Mouse (Mus musculus): ENCODE results near the gene Gpsm2. TPM values are rescaled to one million over a fixed set of nuclear protein-coding genes. Genes with fewer than 3 reads are reported as not detected.

The Gpsm2 gene
- 3.2 TPM for polyA plus RNA-seq (2017; shearing (Covaris generic))

GRCm38 (mm10) chr3:108722036-108722872, at the start of gene Gpsm2:
Gene Gpsm2, minus strand, starts transcription at chr3:108722309.

GRCm38 (mm10) chr3:108739045-108739708, 17.1 kb upstream of the Gpsm2 start, which contains the start of gene Aknad1:
Gene Aknad1, plus strand, starts transcription at chr3:108739658.

GRCm38 (mm10) chr3:108653710-108654379, 68.3 kb downstream of the Gpsm2 start, which contains the start of gene Clcc1:
Gene Clcc1, plus strand, starts transcription at chr3:108653913.

Other genes with a start within 250 kb of the Gpsm2 start
- not detected for gene 1700013F07Rik, start 188.2 kb downstream of the Gpsm2 start, polyA plus RNA-seq (2017; shearing (Covaris generic))
- gene 5330417C22Rik, start 185.8 kb downstream of the Gpsm2 start, polyA plus RNA-seq (2017; shearing (Covaris generic)): 1.0 TPM
- 39.7 TPM for gene Tmem167b, start 159.8 kb downstream of the Gpsm2 start, polyA plus RNA-seq (2017; shearing (Covaris generic))
- gene Taf13, start 150.6 kb downstream of the Gpsm2 start, polyA plus RNA-seq (2017; shearing (Covaris generic)): 32.7 TPM
- 9.6 TPM for gene Wdr47, start 131.0 kb downstream of the Gpsm2 start, polyA plus RNA-seq (2017; shearing (Covaris generic))
- 73.7 TPM for gene Clcc1, start 68.4 kb downstream of the Gpsm2 start, polyA plus RNA-seq (2017; shearing (Covaris generic))
- not detected for gene Aknad1, start 17.3 kb upstream of the Gpsm2 start, polyA plus RNA-seq (2017; shearing (Covaris generic))
- gene Stxbp3, start 118.2 kb upstream of the Gpsm2 start, polyA plus RNA-seq (2017; shearing (Covaris generic)): 76.4 TPM
- gene Fndc7, start 167.7 kb upstream of the Gpsm2 start, polyA plus RNA-seq (2017; shearing (Covaris generic)): 0.50 TPM
- 70.3 TPM for gene Prpf38b, start 189.4 kb upstream of the Gpsm2 start, polyA plus RNA-seq (2017; shearing (Covaris generic))
- gene Henmt1, start 217.6 kb upstream of the Gpsm2 start, polyA plus RNA-seq (2017; shearing (Covaris generic)): 0.67 TPM
- not detected for gene Gm9857, start 218.1 kb upstream of the Gpsm2 start, polyA plus RNA-seq (2017; shearing (Covaris generic))

Data from CD4-positive, CD25-positive, alpha-beta regulatory T cell, adult 9 weeks (primary cell).